Mouse (Mus musculus): ENCODE measurements around the gene Fam71b.
"Not testable (repeated sequence)": the region's sequence is repeated elsewhere in the genome, so short reads cannot be mapped to it uniquely, and the experiment has no call there.

Fam71b gene

GRCm38 (mm10) chr11:46384925-46385324, 11.4 kb upstream of the Fam71b start:
- no peak for DNase-seq

- DNase-seq: no peak
Measured at GRCm38 (mm10) chr11:46386556-46386955, 9.8 kb upstream of the Fam71b start.

- no peak for DNase-seq
Measured at GRCm38 (mm10) chr11:46387061-46387460, 9.3 kb upstream of the Fam71b start.

GRCm38 (mm10) chr11:46388438-46388837, 7.9 kb upstream of the Fam71b start:
- DNase-seq: no peak

DNA sequence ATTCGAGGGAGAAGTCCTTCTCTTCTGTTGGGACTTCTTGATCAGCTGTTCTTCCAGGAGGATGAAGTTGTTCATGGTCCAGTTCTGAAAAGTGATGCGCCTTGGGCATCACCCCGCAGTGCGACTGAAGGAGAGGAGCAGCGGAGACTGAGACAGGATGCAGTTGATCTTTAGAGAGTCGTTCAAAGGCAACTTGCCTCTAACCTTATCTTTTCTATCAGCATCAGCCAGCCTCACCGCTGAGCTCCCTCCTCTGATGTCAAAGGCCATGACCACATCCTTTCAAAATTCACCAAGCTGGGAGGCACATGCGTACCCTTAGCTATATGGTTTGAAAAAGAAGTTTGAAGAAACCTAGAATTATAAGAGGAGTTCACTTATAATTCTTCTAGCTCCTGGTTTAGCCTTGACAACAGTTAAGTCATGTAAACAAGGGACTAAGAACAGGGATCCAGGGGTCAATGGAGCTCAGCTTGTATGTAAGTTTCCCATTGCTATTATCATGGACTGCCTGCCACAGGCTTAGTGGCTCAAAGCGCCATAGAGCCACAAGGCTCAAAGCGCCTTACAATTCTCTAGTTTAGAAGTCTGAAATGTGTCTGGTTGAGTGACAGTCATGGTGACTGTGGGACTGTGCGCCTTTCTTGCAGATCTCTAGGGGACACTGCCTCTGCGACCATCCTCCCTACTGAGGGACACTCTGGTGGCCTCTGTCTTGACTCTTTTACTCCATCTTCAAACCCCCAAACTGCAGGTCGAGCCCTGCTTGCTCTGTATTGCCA, 6.8 kb upstream of the Fam71b start, which contains the start of gene Itk:
Gene Itk, minus strand, starts transcription at position 180 of the 782 bp plus-strand sequence.
- DNase-seq: no peak

- no peak for DNase-seq
Measured at GRCm38 (mm10) chr11:46390621-46391020, 5.7 kb upstream of the Fam71b start.

- no peak for DNase-seq
Measured at GRCm38 (mm10) chr11:46392890-46393289, 3.5 kb upstream of the Fam71b start.

DNA sequence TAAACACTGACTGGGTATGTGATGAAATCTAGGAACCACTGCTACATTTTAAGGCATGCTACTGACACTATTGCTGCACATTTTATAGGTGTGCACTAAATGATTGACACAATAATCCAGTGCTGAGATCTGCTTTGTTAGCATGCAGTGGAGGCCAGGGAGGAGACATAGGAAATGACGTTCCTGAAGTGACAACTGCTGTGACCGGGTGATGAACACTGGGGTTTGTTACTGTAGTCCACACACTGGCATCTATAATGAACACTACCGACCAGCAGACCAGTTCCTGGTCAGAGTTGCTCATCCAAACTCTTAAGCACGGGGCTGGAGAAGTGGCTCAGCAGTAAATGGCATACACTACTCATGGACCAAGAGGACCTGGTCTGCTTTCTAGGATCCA, 2.9 kb upstream of the Fam71b start:
- DNase-seq: no peak

DNA sequence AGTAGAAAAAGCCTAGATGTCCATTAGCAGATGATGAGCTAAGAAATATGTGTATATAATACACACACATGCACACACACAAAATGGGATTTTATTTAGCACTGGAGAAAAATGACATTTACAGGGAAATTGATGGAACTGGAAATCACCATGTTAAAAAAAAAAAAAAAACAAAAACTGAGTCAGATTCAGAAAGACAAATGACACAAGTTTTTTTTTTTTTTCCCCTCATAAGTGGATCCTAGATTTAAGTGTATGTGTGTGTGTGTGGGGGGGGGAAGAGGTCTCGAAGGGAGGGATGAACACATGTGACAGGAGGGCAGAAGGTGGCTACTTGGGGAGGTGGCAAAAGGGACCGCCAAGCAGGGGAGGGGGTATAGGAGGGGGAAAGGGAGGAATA, 1.3 kb upstream of the Fam71b start:
- no peak for DNase-seq

GRCm38 (mm10) chr11:46395698-46396097, 661 bp upstream of the Fam71b start:
- DNase-seq: no peak

DNA sequence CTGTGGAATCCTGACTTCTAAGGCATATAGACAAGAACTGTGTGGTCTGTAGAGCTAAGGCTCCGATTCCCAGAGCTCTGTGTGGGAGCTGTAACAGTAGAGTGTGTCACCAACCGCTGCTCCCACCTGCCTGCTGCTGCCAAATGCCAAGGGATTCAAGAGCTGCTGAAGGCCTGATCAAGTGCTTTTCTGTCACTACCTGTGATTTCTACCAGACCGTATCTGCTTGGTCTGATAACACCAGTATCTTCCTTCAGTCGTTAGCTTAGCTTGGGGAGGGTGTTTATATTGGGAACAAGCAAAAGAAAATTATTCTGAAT, 461 bp downstream of the Fam71b start:
- no peak for DNase-seq

- no peak for DNase-seq
Measured at GRCm38 (mm10) chr11:46397900-46398299, 1.5 kb downstream of the Fam71b start.

DNA sequence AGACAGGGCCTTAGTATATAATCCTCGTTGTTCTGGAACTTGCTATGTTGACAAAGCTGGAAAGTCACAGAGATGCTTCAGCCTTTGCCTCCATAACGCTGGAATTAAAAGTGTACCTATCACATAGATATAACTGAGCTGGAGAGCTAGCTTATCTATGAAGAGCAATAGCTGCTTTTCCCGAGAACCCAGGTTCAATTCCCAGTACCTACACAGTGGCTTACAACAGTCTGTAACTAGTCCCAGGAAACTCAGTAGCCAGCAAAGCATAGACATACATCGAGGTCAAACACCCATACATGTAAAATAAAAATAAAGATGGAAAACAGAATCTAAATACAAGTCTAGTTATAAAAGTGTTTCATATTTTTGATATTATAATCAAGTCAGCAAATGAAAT, 2.1 kb downstream of the Fam71b start:
- no peak for DNase-seq

- no peak for DNase-seq
Measured at GRCm38 (mm10) chr11:46398933-46399383, 2.6 kb downstream of the Fam71b start.

GRCm38 (mm10) chr11:46401555-46401954, 5.2 kb downstream of the Fam71b start:
- DNase-seq: no peak

GRCm38 (mm10) chr11:46404986-46405385, 8.6 kb downstream of the Fam71b start:
- no peak for DNase-seq

- peak; percentile 44 to 50 for DNase-seq
Measured at GRCm38 (mm10) chr11:46406721-46407120, 10.4 kb downstream of the Fam71b start.

GRCm38 (mm10) chr11:46410018-46410563, 13.7 kb downstream of the Fam71b start:
- DNase-seq: no peak

DNA sequence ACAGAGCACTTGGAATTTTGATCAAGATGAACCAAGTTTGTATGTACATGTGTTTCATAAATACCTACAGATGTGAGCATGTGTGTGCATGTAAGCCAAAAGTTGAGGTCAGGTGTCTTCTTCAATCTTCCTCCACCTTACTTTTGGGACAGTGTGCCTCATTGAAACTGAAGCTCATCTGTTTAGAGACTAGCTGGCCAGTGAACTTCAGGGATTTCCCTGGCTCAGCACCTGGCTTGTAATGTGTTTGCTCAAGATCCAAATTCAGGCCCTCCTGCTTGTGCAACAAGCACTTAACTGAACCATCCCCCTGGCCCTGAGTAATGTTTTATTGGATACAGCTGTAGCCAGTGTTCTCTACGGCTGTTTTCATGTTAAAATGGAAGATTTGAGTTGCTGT, 22.1 kb downstream of the Fam71b start:
- no peak for DNase-seq

DNA sequence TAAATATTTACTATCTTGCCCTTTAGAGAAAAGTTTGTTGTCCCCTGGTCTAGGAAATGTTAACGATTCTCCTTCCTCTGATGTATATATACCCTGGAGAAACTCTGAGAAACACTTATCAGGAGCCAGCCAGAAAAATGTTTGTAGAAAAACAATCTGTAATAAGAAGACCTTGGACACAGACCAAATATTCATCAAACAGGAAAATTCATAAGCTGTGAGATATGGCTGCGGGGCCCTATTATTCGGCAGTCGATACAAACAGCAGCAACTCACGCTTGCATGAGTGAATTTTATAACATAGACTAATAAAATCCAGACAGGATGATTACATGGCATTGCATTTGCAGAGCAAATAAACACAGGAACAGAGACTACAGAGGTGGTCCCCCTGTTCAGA, 22.5 kb downstream of the Fam71b start:
- no peak for DNase-seq

DNA sequence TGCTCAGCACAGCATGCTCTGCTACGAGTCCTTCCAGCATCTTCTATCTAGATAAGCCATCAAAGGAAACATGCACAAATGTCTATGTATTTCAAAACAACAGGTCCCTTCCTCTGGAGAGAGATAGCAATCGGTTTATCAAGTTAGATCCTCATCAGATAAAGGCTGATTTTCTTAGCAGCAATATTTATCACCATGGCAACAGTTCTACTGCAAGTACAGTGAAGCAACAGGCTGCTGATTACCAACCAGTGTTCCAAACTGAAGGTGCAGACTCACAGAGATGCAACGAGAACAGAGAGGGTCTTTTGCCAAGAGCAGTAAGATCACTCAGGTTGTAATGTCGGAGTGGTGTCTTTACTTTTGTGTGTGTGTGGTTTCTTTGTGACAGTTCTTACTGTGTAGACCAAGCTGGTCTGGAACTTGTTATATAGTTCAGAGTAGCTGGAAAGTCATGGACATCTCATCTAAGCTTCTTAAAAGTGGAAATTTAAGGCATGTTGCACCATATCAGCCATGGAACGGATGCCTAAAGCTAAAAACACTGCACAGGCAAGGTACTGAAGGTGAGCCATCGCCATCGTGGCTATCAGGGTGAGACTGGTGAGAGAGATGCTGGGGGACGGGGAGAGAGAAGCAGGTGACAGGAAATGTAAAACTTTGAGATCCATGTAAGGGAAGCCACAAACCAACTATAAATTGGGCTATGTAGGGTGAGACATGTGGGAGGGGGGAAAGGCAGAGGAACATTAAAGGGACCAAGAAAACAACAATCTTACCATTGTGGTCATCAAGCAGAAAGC, 24.9 kb downstream of the Fam71b start:
- DNase-seq: no peak

GRCm38 (mm10) chr11:46428131-46428530, 31.8 kb downstream of the Fam71b start:
- DNase-seq: not testable (repeated sequence)

DNA sequence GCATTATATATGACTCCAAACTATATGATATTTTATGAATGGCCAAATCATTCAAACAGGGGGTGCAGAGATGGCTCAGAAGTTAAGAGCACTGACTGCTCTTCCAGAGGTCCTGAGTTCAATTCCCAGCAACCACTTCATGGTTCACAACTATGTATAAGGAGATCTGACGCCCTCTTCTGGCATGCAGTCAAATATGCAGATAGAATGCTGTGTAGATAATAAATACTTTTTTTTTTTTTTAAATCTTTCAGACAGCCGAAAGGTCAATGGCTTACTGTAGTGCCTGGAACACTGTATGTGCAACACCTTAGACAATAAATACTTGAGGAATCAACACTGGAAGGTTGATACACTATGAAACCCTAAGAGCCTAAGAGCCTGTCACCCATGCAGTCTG, 33.8 kb downstream of the Fam71b start:
- DNase-seq: no peak

DNA sequence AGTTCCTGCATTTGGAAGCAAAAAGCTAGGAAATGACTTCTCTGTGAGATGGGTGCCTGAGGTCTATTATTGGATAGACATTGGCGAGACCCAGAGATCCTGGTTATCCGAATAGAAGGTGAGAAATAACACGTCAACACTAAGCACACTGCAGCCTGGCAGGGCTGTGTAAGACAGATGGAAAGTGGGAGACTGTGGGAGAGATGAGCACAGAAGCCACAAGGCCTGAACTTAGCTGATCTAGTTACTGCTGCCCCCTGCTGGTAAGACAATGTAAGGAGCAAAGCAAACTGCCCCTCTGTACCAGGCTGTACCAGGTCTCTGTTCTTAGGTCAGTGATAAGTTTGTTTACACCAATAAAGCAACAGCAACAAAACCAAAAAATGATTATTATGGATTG, 34.8 kb downstream of the Fam71b start:
- peak; percentile 94 to 97 for DNase-seq

All from cerebellum, postnatal 10 days (tissue).